Mouse (Mus musculus) spleen, adult 2 months (tissue): ENCODE results near the gene Jmjd8.

ENCODE experiments used
- CTCF ChIP-seq: fragments of 200-500 bp; IDR thresholded peaks from 2 replicates; pipeline ENCODE4 v1.5.1; 2011; ENCODE audit warnings: mild to moderate bottlenecking, inconsistent platforms; ENCODE audit not compliant: insufficient read depth, insufficient read length, insufficient replicate concordance; ENCODE audit errors: extremely low read depth
- POLR2A ChIP-seq: fragments of 200-500 bp; IDR thresholded peaks from 2 replicates; pipeline ENCODE4 v1.6.1; 2011; ENCODE audit warnings: low read depth, low read length, inconsistent platforms

DNA sequence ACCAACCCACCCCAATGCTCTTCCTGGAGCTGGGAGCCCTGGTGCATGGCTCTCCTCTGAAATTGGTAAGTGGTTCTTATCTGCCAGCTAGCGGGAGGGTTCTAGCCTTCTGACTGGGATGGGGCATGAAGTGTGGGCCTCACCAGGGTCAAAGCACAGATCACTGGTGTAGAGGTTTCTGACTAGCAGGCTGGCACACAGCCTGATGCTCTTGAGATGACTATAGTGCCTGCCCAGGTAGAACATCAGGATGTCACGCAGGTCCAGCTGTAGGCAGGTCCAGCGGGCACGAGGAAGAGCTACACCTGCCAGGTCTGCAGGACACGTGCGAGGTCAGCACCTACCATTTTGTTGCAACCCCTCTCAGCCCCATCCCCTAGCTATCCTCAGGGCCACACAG lies 31.6 kb downstream of the Jmjd8 start:
- TF ChIP-seq CTCF (no peak), POLR2A (no peak)
